Mouse (Mus musculus): Measurements from ENCODE around the gene Gm20388.

DNA sequence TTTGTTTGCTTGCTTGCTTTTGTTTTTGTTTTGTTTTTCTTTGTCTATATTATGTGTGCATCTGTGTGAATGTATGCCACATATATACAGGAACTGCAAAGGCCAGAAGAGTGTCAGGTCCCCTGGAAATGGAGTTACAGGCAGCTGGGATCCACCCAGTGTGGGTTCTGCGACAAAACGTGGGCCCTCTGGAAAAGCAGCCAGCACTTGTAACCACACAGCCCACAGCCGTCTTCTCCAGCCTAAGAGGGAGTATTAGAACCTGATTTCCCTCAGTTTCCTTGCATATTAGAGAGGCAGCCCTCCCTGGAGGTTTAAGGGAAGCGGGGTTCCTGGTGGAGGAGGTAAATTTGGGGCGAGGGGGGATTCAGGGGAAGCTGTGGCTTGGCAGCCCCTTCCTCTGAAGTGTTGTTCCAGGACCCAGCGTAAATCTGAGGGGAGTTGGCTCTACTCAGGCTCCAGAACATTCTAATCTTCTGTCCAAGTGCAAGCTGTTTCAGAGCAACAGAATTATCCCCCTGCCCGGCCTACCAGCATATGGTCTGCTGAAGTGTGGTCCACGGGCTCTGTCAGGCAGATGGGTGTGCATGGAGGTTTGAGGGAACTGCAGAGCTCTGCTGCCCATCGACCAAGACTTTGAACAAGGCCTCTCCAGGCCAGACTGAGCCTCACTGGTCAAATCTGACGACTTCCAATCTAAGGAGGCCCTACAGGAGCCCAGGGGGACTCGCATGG is 392.5 kb downstream of the Gm20388 start:
- no peak for TF ChIP-seq CTCF (conservative IDR thresholded peaks at IDR 0.05; ENCODE audit: insufficient read depth, insufficient read length, low read depth, low read length)
- TF ChIP-seq POLR2A (IDR thresholded peaks at IDR 0.05; ENCODE audit: low read depth, low read length) = no peak

All from kidney, adult 2 months (tissue).